Mouse (Mus musculus) right cerebral cortex, adult 2 months (tissue): ENCODE results near the gene Krtdap.

ENCODE experiments used
- DNase-seq, 2 experiments: peaks; one replicate each; pipeline ENCODE4 v3.0.0; 2021 to 2022; ENCODE audit warnings: low spot score in 2 of 2

Gene Krtdap

GRCm38 (mm10) chr7:30837277-30837676 is 49.6 kb downstream of the Krtdap start:
- no peak for DNase-seq

DNA sequence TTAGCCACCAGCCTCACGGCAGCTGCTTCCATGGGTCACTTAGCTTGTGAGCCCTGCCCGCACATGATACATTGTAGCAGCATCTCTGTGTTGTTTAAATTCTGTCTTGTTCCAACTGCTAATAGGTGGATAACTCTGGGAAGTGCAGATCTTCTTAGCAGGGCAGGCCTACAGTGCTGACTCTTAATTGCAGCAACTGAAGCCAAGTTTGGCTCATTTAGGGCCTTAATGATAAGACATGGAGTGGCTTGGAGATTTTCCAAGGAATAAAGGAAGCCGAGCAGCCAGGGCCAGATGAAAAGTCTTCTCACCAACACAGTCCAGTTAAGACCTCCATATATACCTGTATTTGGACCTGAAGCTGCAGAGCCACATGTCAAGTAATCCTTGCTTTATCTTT is 52.6 kb downstream of the Krtdap start:
- no peak for DNase-seq
